Mouse (Mus musculus) macrophage (primary cell): ENCODE measurements around the gene Dnajb12. TPM values are rescaled to one million over a fixed set of nuclear protein-coding genes. Genes with fewer than 3 reads are reported as not detected.
A peak's percentile ranks its signal among the peaks of the same experiment; 100 is the strongest.
"Not testable (repeated sequence)": the region's sequence is repeated elsewhere in the genome, so short reads cannot be mapped to it uniquely, and the experiment has no call there.

Experiments
- H3K27ac ChIP-seq: fragments of 350-480 bp; formaldehyde crosslinking; 2 replicates; pipeline ENCODE4 v1.9.0; 2021
- H3K36me3 ChIP-seq: fragments of 350-480 bp; formaldehyde crosslinking; 2 replicates; pipeline ENCODE4 v1.9.0; 2021; ENCODE audit errors: inconsistent target
- H3K4me3 ChIP-seq: fragments of 350-480 bp; formaldehyde crosslinking; 2 replicates; pipeline ENCODE4 v1.9.0; 2021; ENCODE audit errors: inconsistent target
- H3K79me2 ChIP-seq: fragments of 350-480 bp; formaldehyde crosslinking; 2 replicates; pipeline ENCODE4 v1.9.0; 2021; ENCODE audit errors: inconsistent target
- WGBS: methylation state at CpG from one replicate; pipeline ENCODE4 v1.1.7; 2026; ENCODE audit warnings: inconsistent platforms; ENCODE audit not compliant: missing documents; 5-methylcytosine and 5-hydroxymethylcytosine counted together
- polyA plus RNA-seq: library from polyadenylated mRNA; stranded (reverse); fragments of 250-400 nt; gene quantifications from 3 replicates; pipeline ENCODE4 v1.2.4, GENCODE M21; 2018; ENCODE audit warnings: inconsistent platforms

The Dnajb12 gene
- polyA plus RNA-seq, 1 experiment from 2014 or later = 38.2 TPM

DNA sequence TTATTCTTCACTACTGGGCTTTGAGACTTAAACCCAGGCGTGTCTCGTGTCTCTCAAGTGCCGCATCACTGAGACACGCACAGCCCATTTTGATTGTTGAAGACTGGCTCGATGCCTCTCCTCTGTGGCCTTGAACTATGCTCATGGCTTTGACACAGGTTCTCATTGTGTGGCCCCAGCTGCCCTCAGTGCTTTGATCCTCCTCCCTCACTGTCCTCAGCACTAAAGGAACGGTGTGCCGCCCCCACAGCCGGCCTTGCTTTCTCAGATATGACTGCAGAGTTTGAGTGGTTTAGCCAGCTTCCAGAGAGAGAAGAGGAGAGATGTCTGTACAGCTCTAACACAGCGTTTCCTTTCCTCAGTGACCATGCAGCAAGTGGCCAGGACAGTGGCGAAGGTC lies 18.2 kb upstream of the Dnajb12 start:
- Histone ChIP-seq H3K79me2 (no peaks in the 10 kb centered on the region), H3K36me3 (peaks cover 23% of the 10 kb centered on the region), H3K27ac (no peak overlapping the region), H3K4me3 (no peak overlapping the region)
- 96% methylated on average over 10 of the region's 10 CpGs for WGBS

DNA sequence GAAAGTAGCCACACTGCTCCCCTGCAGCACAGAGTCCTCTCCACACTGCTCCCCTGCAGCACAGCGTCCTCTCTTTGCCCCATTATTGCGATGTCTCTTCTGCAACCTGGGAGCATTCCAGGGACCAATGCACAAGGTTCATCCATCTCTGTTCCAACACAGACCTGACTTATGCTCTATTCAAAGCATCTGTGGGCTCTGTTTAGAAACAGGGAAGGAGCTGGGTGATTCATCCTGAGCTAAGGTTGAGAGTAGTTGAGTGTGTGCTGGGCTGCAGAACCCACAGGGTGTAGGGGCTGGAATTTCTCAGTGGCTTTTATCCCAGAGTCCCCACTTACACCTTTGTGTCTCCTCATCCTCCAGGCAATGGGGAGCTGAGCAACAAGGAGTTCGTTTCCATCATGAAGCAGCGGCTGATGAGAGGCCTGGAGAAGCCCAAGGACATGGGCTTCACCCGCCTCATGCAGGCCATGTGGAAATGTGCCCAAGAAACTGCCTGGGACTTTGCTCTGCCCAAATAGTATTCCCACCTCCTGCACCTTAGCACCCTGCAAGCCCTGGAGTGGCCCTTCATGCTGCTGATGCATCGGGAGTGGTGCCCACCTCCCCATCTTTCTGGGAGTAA lies 16.4 kb upstream of the Dnajb12 start:
- no peak overlapping the region for H3K27ac ChIP-seq
- peaks cover 23% of the 10 kb centered on the region for H3K36me3 ChIP-seq
- no peak overlapping the region for H3K4me3 ChIP-seq
- 95% methylated on average over 6 of the region's 6 CpGs for WGBS
- H3K79me2 ChIP-seq = no peaks in the 10 kb centered on the region

DNA sequence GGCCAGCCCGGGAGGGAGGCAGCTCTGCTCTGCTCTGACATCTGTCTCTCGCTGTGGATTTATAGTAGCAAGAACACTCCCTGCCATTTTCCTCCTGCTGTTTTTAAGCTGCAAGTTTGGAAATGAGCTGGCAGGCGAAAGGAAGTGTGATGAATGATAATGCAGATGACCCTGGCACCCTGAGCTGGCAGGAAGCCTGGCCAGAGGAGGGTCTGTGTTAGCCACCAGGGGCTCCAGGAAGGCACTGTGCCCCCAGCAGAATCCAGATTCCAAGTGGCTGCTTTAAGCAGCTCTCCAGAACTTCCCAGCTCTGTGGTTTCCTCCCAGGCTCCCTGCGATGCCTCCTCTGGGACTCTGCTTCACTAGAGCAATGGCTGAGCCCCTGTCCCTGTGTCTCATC lies 15.7 kb upstream of the Dnajb12 start:
- Histone ChIP-seq H3K27ac (no peak overlapping the region), H3K79me2 (no peaks in the 10 kb centered on the region), H3K4me3 (no peak overlapping the region), H3K36me3 (peaks cover 23% of the 10 kb centered on the region)
- 89% methylated on average over 4 of the region's 4 CpGs for WGBS

DNA sequence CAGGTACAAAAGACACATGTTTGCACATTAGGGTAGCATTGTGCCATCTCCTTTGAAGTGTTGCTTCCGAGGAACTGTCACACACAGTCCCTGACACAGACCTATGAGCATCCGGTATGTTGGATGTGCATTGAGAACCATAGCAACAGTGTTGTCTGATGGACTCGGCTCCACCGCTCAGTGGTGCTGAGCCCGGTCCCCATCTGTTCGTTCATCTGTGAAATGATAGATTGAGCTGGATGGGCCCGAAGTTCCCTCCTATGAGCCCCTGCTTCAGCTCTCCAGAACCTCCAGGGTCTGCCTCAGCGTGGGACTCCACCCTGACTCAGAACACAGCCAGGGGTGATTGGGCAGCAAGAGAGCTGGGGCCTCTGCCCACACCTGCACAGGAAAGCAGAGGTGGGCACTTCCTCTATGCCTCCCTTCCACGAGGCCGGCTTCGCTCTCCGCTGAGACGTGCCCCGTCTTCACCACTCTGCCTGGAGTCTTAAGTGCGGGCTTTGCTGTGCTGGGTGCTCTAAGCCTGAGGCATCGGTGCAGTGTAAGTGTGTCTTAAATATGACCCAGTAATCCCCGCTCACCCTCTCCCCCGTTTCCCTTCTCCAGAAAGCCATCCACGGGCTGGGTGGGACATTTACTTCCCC lies 15.0 kb upstream of the Dnajb12 start:
- Histone ChIP-seq H3K4me3 (no peak overlapping the region), H3K36me3 (peaks cover 23% of the 10 kb centered on the region), H3K79me2 (no peaks in the 10 kb centered on the region), H3K27ac (no peak overlapping the region)
- WGBS = 75% methylated on average over 19 of the region's 19 CpGs

DNA sequence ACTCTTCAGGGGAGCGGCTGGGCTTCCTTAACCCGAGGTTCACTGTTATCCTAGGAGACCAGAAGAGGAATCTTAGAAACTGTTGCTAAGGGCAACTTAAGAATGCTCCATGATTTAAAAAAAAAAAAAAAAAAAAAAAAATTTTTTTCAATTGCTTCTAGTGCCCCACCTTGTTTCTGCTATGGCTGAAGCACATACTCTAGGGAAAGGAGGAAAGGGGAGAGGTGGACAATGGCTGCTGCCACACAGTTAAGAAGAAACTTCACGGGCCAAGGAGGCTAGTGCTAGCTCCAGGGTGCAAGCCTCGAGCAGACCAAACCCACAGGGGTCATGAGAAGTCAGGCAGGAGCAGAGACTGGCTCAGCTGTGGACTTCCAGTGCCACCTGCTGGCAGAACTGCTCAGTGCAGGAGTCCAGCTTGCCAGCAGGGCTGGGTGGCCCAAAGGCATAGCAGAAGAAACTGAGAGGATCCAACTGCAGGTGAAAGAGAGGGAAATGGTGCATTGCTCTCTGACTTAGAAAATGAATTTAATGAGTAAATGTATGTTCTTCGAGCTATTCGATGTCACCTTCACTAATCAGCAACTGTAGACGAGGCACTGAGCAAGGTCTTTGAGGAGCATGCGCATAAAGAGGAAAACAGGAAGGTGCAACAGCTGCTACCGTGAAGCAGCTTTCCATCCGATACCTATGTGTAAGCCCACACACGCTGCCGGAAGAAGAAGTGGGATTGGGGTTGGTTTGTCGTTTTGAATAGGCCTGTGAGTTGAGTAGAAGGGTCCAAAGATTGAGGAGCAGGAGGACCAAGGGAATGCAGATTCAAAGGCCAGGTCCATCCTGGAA lies 14.3 kb upstream of the Dnajb12 start:
- WGBS = 13% methylated on average over 11 of the region's 13 CpGs
- no peak overlapping the region for H3K27ac ChIP-seq
- no peaks in the 10 kb centered on the region for H3K79me2 ChIP-seq
- peaks cover 23% of the 10 kb centered on the region for H3K36me3 ChIP-seq
- no peak overlapping the region for H3K4me3 ChIP-seq

DNA sequence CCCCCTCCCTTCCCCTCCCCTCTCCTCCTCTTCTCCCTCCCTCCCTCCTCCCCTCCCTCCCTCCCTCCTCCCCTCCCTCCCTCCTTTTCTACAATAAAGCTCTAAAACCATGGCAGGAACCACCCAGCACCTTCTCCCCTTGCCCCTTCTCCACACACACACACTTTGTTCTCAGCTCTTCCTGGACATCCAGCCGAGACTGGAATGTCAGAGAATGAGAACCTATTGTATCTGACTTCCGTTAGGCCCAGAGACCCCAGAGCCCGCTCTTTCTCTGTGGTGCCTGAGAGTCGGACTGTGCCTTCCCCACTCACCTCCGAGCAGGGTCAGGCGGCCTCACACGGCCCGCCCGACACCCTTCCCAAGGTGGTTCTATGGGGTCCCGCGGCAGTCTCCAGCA lies 11.1 kb upstream of the Dnajb12 start:
- H3K79me2 ChIP-seq = no peaks in the 10 kb centered on the region
- peaks cover 13% of the 10 kb centered on the region; the same call in 1 of the 2 replicates for H3K36me3 ChIP-seq
- H3K4me3 ChIP-seq = no peak overlapping the region
- WGBS = 95% methylated on average over 8 of the region's 11 CpGs
- H3K27ac ChIP-seq = no peak overlapping the region

DNA sequence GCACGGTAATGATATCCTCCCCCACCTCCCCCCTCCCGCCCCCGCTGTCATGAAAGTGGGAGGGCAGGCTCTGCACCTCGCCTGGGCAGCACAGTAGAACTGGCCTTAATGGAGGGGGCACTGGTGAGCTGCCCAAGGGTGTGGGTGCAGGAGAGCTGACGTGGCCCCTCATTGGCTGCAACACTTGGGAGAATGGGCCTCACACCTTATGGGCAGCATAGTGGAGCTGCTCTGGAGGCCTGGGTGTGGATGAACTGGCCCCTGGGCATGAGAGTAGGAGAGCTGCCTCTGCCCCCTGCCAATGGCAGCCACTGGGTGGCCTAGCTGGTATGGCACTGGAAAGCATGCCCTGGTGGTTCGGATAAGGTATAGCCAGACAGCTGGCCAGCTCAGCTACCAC lies 9.3 kb upstream of the Dnajb12 start:
- WGBS = 97% methylated on average over 6 of the region's 6 CpGs
- Histone ChIP-seq H3K27ac (no peak overlapping the region), H3K79me2 (no peaks in the 10 kb centered on the region), H3K4me3 (no peak overlapping the region), H3K36me3 (no peaks in the 10 kb centered on the region)

DNA sequence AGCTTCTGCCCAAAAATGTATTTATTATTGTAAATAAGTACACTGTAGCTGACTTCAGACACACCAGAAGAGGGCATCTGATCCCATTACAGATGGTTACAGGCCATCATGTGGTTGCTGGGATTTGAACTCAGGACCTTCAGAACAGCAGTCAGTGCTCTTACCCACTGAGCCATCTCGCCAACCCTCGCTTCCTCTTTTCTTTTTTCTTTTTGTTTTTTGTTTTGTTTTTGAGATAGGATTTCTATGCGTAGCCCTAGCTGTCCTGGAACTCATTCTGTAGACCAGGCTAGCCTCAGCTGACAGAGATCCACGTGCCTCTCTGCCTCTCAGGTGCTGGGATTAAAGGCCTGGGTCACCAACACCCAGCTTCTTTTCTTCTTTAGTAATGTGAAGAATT lies 6.7 kb upstream of the Dnajb12 start:
- H3K79me2 ChIP-seq, H3K36me3 ChIP-seq, H3K27ac ChIP-seq, H3K4me3 ChIP-seq: not testable (repeated sequence)
- 79% methylated on average over 3 of the region's 4 CpGs for WGBS

DNA sequence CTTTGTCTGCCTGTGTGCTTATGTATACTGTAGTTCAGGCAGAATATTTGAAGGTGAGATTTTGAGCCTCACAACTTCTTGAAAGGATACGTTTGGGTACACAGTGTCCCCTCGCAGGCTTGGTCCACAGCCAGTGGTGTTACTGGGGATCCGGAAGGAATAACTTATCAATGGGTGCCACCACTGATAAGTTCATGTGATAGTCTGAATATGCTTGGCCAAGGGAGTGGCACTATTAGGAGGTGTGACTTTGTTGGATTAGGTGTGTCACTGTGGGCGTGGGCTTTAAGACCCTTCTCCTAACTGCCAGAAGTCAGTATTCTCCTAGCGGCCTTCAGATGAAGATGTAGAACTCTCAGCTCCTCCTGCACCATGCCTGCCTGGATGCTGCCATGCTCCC lies 6.2 kb upstream of the Dnajb12 start:
- no peaks in the 10 kb centered on the region for H3K36me3 ChIP-seq
- H3K4me3 ChIP-seq = no peak overlapping the region
- H3K79me2 ChIP-seq = no peaks in the 10 kb centered on the region
- H3K27ac ChIP-seq = no peak overlapping the region
- 94% methylated on average over 5 of the region's 5 CpGs for WGBS

DNA sequence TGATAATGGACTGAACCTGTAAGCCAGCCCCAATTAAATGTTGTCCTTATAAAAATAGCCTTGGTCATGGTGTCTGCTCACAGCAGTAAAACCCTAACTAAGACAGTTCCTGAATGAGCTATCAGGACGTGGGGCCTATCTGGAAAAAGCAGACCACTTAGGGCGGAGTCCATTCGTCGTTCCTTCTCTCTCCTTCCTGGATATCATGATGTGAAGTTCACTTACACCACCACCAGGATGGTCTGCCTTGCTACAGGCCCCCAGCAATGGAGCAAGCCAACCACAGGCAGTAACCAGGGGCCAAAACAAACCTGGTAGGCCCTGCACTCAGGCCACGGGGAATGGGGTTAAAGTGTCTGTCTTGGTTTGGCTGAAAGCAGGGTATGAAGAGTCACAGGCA lies 5.7 kb upstream of the Dnajb12 start:
- Histone ChIP-seq H3K79me2 (no peaks in the 10 kb centered on the region), H3K27ac (no peak overlapping the region), H3K4me3 (no peak overlapping the region), H3K36me3 (no peaks in the 10 kb centered on the region)
- WGBS = 89% methylated on average over 5 of the region's 5 CpGs

DNA sequence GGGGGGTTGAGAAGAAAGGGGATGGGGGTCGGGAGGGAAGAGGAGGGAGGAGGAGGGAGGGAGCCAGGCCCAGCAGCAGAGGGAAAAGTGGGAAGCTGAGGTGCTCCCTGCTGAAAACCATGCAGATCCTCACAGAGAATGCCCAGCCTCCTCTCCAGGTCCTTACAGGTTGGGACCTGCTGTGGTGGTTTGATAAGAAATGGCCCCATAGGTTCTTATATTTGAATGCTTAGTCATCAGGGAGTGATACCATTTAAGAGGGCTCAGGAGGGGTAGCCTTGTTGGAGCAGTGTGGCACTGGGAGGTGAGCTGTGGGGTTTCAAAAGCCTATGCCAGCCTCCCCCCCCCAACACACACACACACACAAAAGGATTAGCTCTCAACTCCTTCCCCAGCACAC lies 4.0 kb upstream of the Dnajb12 start:
- Histone ChIP-seq H3K79me2 (peaks cover 6% of the 10 kb centered on the region), H3K36me3 (no peaks in the 10 kb centered on the region), H3K4me3 (no peak overlapping the region), H3K27ac (no peak overlapping the region)
- 67% methylated on average over 1 of the region's 1 CpGs for WGBS

DNA sequence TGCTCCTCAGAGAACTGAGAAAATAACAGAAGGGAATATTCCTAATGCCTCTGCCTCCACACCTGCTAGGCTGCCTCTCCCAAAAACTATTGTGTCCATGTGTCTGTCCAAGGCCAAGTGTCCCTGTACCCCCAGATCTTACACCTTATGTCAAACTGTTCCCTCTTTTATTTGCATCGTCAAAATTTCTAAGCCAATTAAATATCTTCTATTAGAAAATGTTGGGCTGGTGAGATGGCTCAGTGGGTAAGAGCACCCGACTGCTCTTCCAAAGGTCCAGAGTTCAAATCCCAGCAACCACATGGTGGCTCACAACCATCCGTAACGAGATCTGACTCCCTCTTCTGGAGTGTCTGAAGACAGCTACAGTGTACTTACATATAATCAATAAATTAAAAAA lies 2.7 kb upstream of the Dnajb12 start:
- not testable (repeated sequence) for H3K27ac ChIP-seq, H3K36me3 ChIP-seq, H3K4me3 ChIP-seq
- 100% methylated on average over 1 of the region's 4 CpGs for WGBS
- peaks cover 19% of the 10 kb centered on the region for H3K79me2 ChIP-seq

DNA sequence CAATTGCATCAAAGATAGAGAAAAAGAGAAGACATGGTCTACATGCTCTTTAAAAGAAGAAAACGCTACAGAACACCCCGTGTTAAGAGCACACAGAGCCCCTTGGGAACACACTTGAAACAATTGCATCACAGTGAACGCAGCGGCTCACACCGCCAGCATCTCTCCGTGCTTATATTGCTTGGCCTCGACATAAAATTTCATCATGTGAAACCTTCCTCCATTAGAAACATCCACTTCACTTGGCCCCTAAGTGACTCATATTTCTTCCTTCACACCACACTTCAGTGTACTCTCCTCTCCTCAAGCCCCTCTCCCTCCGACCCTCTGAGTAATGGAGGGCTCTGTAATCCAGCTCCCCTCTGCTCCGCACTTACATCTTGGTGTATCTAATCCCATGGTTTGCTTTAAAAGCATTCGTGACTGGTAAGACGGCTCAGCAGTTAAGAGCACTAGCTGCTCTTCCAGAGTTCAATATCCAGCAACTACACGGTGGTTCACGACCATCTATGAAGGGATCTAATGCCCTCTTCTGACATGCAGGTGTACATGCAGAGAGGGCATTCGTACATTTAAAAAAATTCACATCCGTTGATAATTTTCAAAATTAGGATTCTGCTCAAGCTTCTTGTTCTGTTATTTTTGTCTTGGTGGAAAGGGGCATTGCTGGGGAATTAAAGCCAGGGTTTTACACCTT lies 1.8 kb upstream of the Dnajb12 start:
- no peak overlapping the region for H3K4me3 ChIP-seq
- no peak overlapping the region for H3K27ac ChIP-seq
- H3K79me2 ChIP-seq = peaks cover 27% of the 10 kb centered on the region
- 79% methylated on average over 15 of the region's 15 CpGs for WGBS
- no peaks in the 10 kb centered on the region for H3K36me3 ChIP-seq

DNA sequence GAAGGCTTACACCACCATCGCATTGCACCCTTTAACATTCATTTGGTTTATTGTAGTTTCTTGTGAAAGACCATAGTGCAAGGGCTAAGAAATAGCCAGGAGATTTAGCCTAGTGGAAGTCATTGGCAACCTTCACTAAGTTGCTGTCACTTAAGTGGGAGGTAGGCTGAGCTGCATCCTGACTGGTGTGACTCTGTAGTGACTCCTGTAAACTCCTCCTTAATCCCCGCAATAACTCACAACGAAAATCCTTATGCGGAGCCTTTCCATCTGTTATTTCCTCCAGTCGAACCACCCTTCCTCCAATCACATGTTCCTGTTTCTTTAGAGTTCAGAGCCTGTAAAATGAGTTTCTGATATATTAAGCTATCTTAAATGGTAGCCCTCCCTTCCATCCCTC lies 533 bp upstream of the Dnajb12 start:
- Histone ChIP-seq H3K79me2 (peaks cover 40% of the 10 kb centered on the region), H3K27ac (peak overlapping the region; percentile 55), H3K36me3 (no peaks in the 10 kb centered on the region), H3K4me3 (peak overlapping the region; percentile 97)
- 16% methylated on average over 5 of the region's 5 CpGs for WGBS

DNA sequence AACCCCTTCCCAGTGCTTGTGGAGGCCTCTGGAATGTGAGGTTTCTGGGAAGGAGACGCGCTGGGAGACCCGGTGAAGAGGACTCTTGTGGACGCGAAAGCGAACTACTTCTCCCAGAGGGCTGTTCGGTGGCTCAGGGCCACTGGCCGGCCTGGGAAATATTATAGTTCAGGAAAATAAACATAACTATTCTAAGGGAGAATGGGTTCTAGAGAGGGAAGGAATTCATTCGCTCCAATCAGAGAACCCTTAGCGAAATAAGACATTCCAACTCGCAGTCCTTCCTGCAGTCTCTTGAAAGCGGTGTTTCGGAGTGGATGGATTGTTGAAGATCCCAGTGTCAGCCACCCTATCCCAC lies 652 bp downstream of the Dnajb12 start:
- Histone ChIP-seq H3K36me3 (no peaks in the 10 kb centered on the region), H3K4me3 (peak overlapping the region; percentile 97), H3K79me2 (peaks cover 52% of the 10 kb centered on the region), H3K27ac (peak overlapping the region; percentile 80)
- 0% methylated on average over 13 of the region's 13 CpGs for WGBS
